Mouse (Mus musculus): ENCODE measurements around the gene Prl2b1.

GRCm38 (mm10) chr13:27399061-27399724 is 8.5 kb upstream of the Prl2b1 start:
- TF ChIP-seq CTCF (conservative IDR thresholded peaks at IDR 0.05 in 1 of 2, IDR thresholded peaks at IDR 0.05 in 1 of 2; ENCODE audit: low read depth in 2 of 2, low read length in 2 of 2) (no peak), BHLHE40 (IDR thresholded peaks at IDR 0.05; ENCODE audit: low read depth, low read length) (no peak), POLR2A (IDR thresholded peaks at IDR 0.05; ENCODE audit: low read depth, low read length) (no peak)
